Mouse (Mus musculus) lung, embryonic 14.5 days (tissue): ENCODE measurements around the gene Xirp1. TPM values are rescaled to one million over a fixed set of nuclear protein-coding genes. Genes with fewer than 3 reads are reported as not detected.

ENCODE experiments used
- ATAC-seq: fragments of 200-750 bp; cut with Nextera tagmentation; 2 replicates; pipeline ENCODE4 v1.8.0; 2017; ENCODE audit warnings: mild to moderate bottlenecking, moderate TSS enrichment, moderate library complexity; ENCODE audit not compliant: insufficient read depth
- DNase-seq: peaks from one replicate; pipeline ENCODE4 v3.0.0-alpha.2; 2015
- H3K27ac ChIP-seq: fragments of 300-500 bp; sonication (generic); 2 replicates; pipeline ENCODE4 v1.5.1; 2014; ENCODE audit warnings: low read depth, mild to moderate bottlenecking, moderate library complexity
- H3K27me3 ChIP-seq: fragments of 300-500 bp; sonication (generic); 2 replicates; pipeline ENCODE4 v1.6.1; 2014; ENCODE audit warnings: low read length, control low read depth; ENCODE audit not compliant: insufficient read depth
- H3K36me3 ChIP-seq: fragments of 300-500 bp; sonication (generic); 2 replicates; pipeline ENCODE4 v1.6.1; 2014; ENCODE audit warnings: control low read depth; ENCODE audit not compliant: insufficient read depth
- H3K4me1 ChIP-seq: fragments of 300-500 bp; sonication (generic); 2 replicates; pipeline ENCODE4 v1.6.1; 2014; ENCODE audit warnings: antibody characterized with exemption, control low read depth; ENCODE audit not compliant: insufficient read depth
- H3K4me2 ChIP-seq: fragments of 300-500 bp; sonication (generic); 2 replicates; pipeline ENCODE4 v1.6.1; 2014; ENCODE audit warnings: mild to moderate bottlenecking
- H3K4me3 ChIP-seq: fragments of 300-500 bp; sonication (generic); 2 replicates; pipeline ENCODE4 v1.5.1; 2014; ENCODE audit warnings: low read depth, low read length
- H3K9ac ChIP-seq: fragments of 300-500 bp; sonication (generic); 2 replicates; pipeline ENCODE4 v1.6.1; 2014
- H3K9me3 ChIP-seq: fragments of 300-500 bp; sonication (generic); 2 replicates; pipeline ENCODE4 v1.6.1; 2016; ENCODE audit warnings: low read depth, low read length, control low read depth
- CTCF ChIP-seq: IDR thresholded peaks from 2 replicates; pipeline ENCODE4 v1.5.1; 2016; ENCODE audit warnings: antibody characterized with exemption, low read depth
- WGBS: fragments of 180-500 bp; shearing (Covaris S2); extraction: QIAGEN DNeasy Blood & Tissue Kit; methylation state at CpG from one replicate; pipeline ENCODE4 v1.1.7; 2014; 5-methylcytosine and 5-hydroxymethylcytosine counted together
- polyA plus RNA-seq: library from polyadenylated mRNA; unstranded; fragments of >200 nt; fragmentation: Nextera tagmentation; extraction: Ambion mirVana; gene quantifications from 2 replicates; pipeline ENCODE4 v1.2.1, GENCODE M21; 2014

Xirp1 gene
- polyA plus RNA-seq, 1 experiment from 2014 or later = 0.07 TPM

DNA sequence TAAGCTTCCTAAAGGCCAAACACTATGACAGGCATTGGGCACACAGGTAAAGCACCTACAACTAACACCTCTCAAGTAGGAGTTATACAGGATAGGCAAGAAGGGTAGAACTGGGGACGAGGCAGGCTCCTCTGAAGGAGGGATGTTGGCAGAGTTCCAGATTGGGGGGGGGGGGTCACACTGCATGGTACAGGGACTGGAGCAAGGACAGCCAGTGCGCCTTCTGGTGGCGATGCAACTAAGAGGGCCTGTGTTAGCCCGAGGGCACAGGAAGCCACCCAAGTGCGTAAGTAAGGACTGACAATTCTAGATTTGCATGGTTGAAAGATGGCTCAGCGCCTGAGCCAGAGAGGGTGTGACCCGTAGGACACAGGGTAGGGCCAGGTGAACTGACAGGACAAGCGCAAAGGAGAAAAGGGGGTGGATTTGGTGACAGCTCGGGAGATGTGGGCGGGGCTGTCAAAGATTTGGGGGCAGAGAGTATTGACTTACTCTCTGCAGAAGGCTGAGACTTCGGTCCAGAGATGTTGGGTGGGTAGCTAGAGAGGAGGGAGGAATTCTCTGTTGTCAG lies 41.1 kb downstream of the Xirp1 start:
- peak overlapping the region; percentile 71 for H3K9ac ChIP-seq
- ATAC-seq = peak; percentile 41
- peak; percentile 68 for TF ChIP-seq CTCF
- H3K27ac ChIP-seq = peak overlapping the region; percentile 98
- H3K4me3 ChIP-seq = peak overlapping the region; percentile 80
- peaks cover 52% of the 10 kb centered on the region for H3K4me1 ChIP-seq
- no peaks in the 10 kb centered on the region for H3K27me3 ChIP-seq
- peak; percentile 77 for DNase-seq
- H3K9me3 ChIP-seq = no peaks in the 10 kb centered on the region
- peak overlapping the region; percentile 98 for H3K4me2 ChIP-seq
- H3K36me3 ChIP-seq = no peaks in the 10 kb centered on the region
- under 1% methylated on average over 11 of the region's 11 CpGs for WGBS

DNA sequence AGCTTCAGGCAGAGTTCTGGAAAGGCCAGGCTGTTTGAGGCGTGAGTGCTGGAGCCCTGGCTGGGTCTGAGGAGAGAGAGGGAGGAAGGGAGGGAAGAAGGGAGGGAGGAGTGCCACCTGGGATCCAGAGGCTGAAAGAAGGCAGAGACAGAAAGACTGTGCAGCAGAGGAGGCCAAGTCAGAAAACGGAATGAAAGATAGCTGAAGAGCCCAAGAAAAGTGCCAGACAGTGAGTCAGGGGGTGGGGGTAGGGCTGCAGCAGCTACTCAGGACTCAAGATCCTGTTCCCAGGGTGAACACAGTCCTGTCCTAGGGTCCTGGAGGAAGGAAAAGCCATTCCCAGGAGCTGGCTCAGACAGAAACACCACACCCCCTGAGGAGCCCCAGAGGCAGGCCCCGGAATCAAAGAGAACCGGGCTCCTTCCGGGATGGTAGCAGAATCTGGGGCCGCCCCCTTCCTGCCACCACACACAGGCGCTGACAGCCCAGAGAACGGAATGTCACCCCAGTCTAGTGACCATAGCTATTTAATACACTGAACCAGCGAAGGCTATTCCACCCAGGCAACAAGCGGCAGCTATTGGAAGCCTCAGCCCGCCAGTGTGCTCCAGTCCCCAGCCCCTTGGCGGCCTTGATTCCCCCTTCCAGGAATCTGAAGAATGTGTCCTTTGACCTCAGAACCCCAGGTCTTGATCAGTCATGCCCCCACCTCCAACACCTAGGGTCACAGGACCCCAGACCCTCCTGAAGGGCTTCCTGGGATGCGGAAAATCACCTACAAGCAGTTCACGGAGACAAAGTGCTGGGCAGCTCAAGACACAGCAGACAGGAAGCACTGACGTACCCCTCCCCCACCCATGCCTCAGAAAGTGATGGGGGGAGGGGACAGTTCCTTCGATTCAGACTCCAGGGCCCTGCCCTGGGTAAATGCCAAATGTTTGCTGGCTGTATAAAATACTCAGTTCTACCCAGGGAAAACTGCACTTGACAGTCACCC lies 41.9 kb downstream of the Xirp1 start:
- H3K4me3 ChIP-seq = peak overlapping the region; percentile 80
- DNase-seq (peak; percentile 93), ATAC-seq (peak; percentile 65)
- no peaks in the 10 kb centered on the region for H3K27me3 ChIP-seq
- H3K9ac ChIP-seq = peak overlapping the region; percentile 49
- WGBS = under 1% methylated on average over 16 of the region's 16 CpGs
- peak overlapping the region; percentile 98 for H3K4me2 ChIP-seq
- peaks cover 2% of the 10 kb centered on the region; the same call in 1 of the 2 replicates for H3K36me3 ChIP-seq
- H3K4me1 ChIP-seq = peaks cover 60% of the 10 kb centered on the region
- peak overlapping the region; percentile 98 for H3K27ac ChIP-seq
- TF ChIP-seq CTCF = no peak
- no peaks in the 10 kb centered on the region for H3K9me3 ChIP-seq

DNA sequence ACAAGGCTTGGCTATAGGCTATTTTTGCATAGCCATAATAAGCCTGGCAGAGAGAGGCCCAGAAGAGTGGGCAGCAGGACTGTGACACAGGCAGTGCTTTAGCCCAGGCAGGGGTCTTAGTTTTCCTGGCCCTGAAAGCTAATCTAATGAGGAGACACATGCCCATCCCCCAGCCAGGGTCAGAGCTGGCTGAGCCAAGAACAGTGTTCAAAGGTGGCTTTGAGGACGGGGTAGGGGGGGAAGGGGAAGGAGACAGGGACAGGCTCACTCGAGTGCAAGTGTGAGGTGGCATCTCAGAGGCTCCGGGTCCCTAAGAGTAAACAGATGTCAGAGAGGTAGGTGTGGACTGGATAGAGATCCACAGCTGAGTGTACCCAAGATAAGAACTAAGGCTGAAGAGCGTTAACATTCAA lies 42.6 kb downstream of the Xirp1 start:
- Histone ChIP-seq H3K4me1 (peaks cover 59% of the 10 kb centered on the region), H3K4me3 (peak overlapping the region; percentile 80), H3K27me3 (no peaks in the 10 kb centered on the region), H3K9me3 (no peaks in the 10 kb centered on the region), H3K9ac (peak overlapping the region; percentile 49; the same call in 1 of the 2 replicates), H3K27ac (peak overlapping the region; percentile 98), H3K36me3 (peaks cover 3% of the 10 kb centered on the region; the same call in 1 of the 2 replicates), H3K4me2 (peak overlapping the region; percentile 98)
- DNase-seq (peak; percentile 55), ATAC-seq (peak; percentile 13; the same call in 1 of the 2 replicates)
- WGBS = 2% methylated on average over 4 of the region's 4 CpGs
- no peak for TF ChIP-seq CTCF

DNA sequence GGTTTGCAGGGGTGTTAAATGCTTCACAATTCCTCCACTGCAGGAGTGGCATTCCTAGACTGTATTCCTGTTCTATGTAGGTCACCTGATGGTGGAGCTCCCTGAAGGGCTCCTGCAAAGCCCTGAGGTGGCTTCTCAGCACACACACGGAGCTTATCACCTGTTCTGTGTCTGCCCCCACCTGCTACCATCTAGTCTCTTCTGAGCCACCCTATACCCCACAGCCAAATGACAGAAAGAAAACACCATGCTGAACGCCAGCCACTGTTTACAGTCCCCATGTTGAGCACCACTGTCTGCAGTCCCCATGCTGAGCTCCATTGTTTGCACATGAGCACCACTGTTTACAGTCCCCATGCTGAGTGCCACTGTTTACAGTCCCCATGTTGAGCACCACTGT lies 43.6 kb downstream of the Xirp1 start:
- no peak for TF ChIP-seq CTCF
- Histone ChIP-seq H3K4me1 (peaks cover 57% of the 10 kb centered on the region), H3K9ac (no peak overlapping the region), H3K4me3 (no peak overlapping the region), H3K36me3 (peaks cover 8% of the 10 kb centered on the region; the same call in 1 of the 2 replicates), H3K27ac (no peak overlapping the region), H3K27me3 (no peaks in the 10 kb centered on the region), H3K9me3 (no peaks in the 10 kb centered on the region), H3K4me2 (no peak overlapping the region)
- 46% methylated on average over 2 of the region's 2 CpGs for WGBS
- no peak for ATAC-seq
- DNase-seq = no peak

DNA sequence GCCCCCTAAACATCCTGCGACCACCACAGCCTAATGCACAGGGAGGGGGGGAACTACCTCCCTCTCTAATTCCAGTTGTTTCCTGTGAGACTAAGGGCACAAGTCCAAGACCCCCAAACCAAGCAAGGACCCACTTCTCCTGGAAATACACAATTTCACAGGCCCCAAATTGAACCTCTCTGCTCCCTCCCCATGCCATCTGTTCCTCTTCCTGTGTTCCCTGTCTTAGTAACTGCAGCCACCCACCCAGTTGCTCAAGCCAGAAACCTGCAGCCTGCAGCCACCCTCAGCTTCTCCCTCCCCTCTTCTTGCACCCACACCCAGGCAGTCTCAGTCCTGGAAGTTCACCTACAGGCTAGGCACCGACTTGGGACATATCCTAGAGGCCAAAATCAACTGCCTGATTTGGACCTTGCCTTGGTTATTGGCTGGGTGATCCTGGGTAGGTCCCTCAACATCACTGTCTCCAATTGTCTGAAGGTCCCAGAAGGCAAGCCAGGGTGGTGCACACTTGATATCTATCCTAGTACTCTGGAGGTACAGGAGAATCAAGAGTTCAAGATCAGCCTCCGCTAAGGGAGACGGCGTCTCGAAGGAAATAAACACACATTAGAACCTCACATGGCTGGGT lies 44.5 kb downstream of the Xirp1 start:
- Histone ChIP-seq H3K4me2 (0 out of 2 replicates have a peak overlapping the region, but pooled peaks have one; percentile 13), H3K27ac (peak overlapping the region; percentile 8; the same call in 1 of the 2 replicates), H3K36me3 (peaks cover 12% of the 10 kb centered on the region), H3K4me1 (peaks cover 54% of the 10 kb centered on the region), H3K4me3 (no peak overlapping the region), H3K9me3 (no peaks in the 10 kb centered on the region), H3K27me3 (no peaks in the 10 kb centered on the region), H3K9ac (no peak overlapping the region)
- WGBS = 72% methylated on average over 6 of the region's 6 CpGs
- TF ChIP-seq CTCF = no peak
- DNase-seq = no peak
- ATAC-seq = no peak

DNA sequence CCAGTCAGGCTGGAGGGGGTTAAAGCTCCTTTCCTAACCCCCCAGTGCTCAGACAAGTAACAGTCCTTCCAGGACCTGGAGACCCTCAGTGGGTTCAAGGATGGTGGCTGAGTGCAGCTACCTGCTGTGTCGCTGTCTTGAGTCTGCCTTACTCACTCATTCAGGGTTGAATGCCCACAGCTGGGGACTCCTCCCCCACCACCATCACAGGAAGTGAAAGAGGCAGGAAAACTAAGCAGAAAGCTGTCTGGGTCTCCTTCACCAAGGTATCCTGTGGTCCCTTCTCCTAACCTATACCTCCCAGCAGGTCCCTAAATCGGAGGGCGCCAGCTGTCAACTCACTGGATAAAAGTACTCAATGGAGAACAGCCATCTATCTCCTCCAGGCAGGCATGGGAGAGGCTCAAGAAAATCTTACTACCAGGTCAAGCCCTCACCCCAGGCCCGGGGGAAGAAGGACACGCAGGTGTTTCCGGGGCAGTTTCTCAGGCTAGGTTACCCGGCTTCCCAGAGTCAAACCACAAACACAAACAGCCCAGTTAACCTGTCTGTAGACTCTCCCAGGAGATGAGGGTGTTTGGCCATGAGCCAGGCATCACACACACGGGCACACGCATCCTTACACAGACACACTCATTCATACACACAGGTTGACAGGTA lies 45.1 kb downstream of the Xirp1 start:
- no peak for TF ChIP-seq CTCF
- H3K36me3 ChIP-seq = peaks cover 18% of the 10 kb centered on the region
- H3K9ac ChIP-seq = no peak overlapping the region
- H3K27me3 ChIP-seq = no peaks in the 10 kb centered on the region
- peaks cover 54% of the 10 kb centered on the region for H3K4me1 ChIP-seq
- DNase-seq (no peak), ATAC-seq (no peak)
- WGBS = 43% methylated on average over 9 of the region's 9 CpGs
- H3K27ac ChIP-seq = peak overlapping the region; percentile 8; the same call in 1 of the 2 replicates
- H3K4me2 ChIP-seq = peak overlapping the region; percentile 13
- no peaks in the 10 kb centered on the region for H3K9me3 ChIP-seq
- H3K4me3 ChIP-seq = no peak overlapping the region
